Mouse (Mus musculus) liver, embryonic 11.5 days (tissue): ENCODE measurements around the gene Zfp58. TPM values are rescaled to one million over a fixed set of nuclear protein-coding genes. Genes with fewer than 3 reads are reported as not detected.

Experiments
- ATAC-seq: fragments of 200-750 bp; cut with Nextera tagmentation; replicated peaks from 2 replicates; pipeline ENCODE4 v1.8.0; 2017; ENCODE audit warnings: moderate number of reproducible peaks, mild to moderate bottlenecking, moderate TSS enrichment, moderate library complexity; ENCODE audit not compliant: low FRiP score
- DNase-seq: peaks from one replicate; pipeline ENCODE4 v3.0.0-alpha.2; 2017; ENCODE audit warnings: low spot score
- H3K27ac ChIP-seq: fragments of 300-500 bp; sonication (generic); 2 replicates; pipeline ENCODE4 v1.5.1; 2014; ENCODE audit warnings: mild to moderate bottlenecking, low read depth, low read length, control low read depth
- H3K27me3 ChIP-seq: fragments of 300-500 bp; sonication (generic); replicated peaks from 2 replicates; pipeline ENCODE4 v1.6.1; 2014; ENCODE audit warnings: low read length, mixed read lengths; ENCODE audit not compliant: control insufficient read depth, insufficient read depth
- H3K36me3 ChIP-seq: fragments of 300-500 bp; sonication (generic); 2 replicates; pipeline ENCODE4 v1.6.1; 2014; ENCODE audit warnings: mild to moderate bottlenecking, low read length, moderate library complexity, mixed read lengths; ENCODE audit not compliant: control insufficient read depth, insufficient read depth
- H3K4me1 ChIP-seq: fragments of 300-500 bp; sonication (generic); replicated peaks from 2 replicates; pipeline ENCODE4 v1.6.1; 2014; ENCODE audit warnings: low read length, mixed read lengths; ENCODE audit not compliant: control insufficient read depth, insufficient read depth
- H3K4me2 ChIP-seq: fragments of 300-500 bp; sonication (generic); 2 replicates; pipeline ENCODE4 v1.6.1; 2014; ENCODE audit warnings: mild to moderate bottlenecking, control low read depth, moderate library complexity
- H3K4me3 ChIP-seq: fragments of 300-500 bp; sonication (generic); 2 replicates; pipeline ENCODE4 v1.5.1; 2014; ENCODE audit warnings: low read depth, low read length, control low read depth
- H3K9ac ChIP-seq: fragments of 300-500 bp; sonication (generic); 2 replicates; pipeline ENCODE4 v1.6.1; 2014; ENCODE audit warnings: low read depth, low read length, control low read depth
- H3K9me3 ChIP-seq: fragments of 300-500 bp; sonication (generic); 2 replicates; pipeline ENCODE4 v1.6.1; 2016; ENCODE audit warnings: low read length, inconsistent platforms, mixed read lengths; ENCODE audit not compliant: control insufficient read depth
- WGBS: fragments of 180-500 bp; shearing (Covaris S2); extraction: QIAGEN DNeasy Blood & Tissue Kit; methylation state at CpG from one replicate; pipeline ENCODE4 v1.1.7; 2014; 5-methylcytosine and 5-hydroxymethylcytosine counted together
- polyA plus RNA-seq: library from polyadenylated mRNA; unstranded; fragments of >200 nt; fragmentation: Nextera tagmentation; extraction: Ambion mirVana; gene quantifications from 2 replicates; pipeline ENCODE4 v1.2.1, GENCODE M21; 2014

Zfp58 gene
- polyA plus RNA-seq, result 8.0 and 9.2 TPM in 2 replicates

GRCm38 (mm10) chr13:67500084-67500719 lies at the start of gene Zfp58:
Gene Zfp58, minus strand, starts transcription at chr13:67500555.
- ATAC-seq (peak; percentile 92), DNase-seq (peak; percentile 79)
- H3K4me1 ChIP-seq, result peaks cover 8% of the 10 kb centered on the region; the same call in 1 of the 2 replicates
- peak within 1 kb of the TSS; percentile 71 for H3K4me2 ChIP-seq
- no peaks in the 10 kb centered on the region for H3K27me3 ChIP-seq
- peak within 1 kb of the TSS; percentile 70 for H3K4me3 ChIP-seq
- peak within 1 kb of the TSS; percentile 75 for H3K9ac ChIP-seq
- peaks cover under 1% of the 10 kb centered on the region; the same call in 1 of the 2 replicates for H3K9me3 ChIP-seq
- peaks cover 1% of the 10 kb centered on the region for H3K36me3 ChIP-seq
- WGBS, result under 1% methylated on average over 22 of the region's 22 CpGs
- H3K27ac ChIP-seq, result 0 out of 2 replicates have a peak within 1 kb of the TSS, but pooled peaks have one; percentile 11

GRCm38 (mm10) chr13:67545941-67546340 lies 45.6 kb upstream of the Zfp58 start:
- no peak overlapping the region for H3K4me3 ChIP-seq
- no peak for DNase-seq
- 92% methylated on average over 1 of the region's 1 CpGs for WGBS
- no peak overlapping the region for H3K27ac ChIP-seq
- H3K36me3 ChIP-seq, result peaks cover 20% of the 10 kb centered on the region
- H3K9me3 ChIP-seq, result no peaks in the 10 kb centered on the region
- no peak overlapping the region for H3K4me2 ChIP-seq
- no peaks in the 10 kb centered on the region for H3K27me3 ChIP-seq
- no peaks in the 10 kb centered on the region for H3K4me1 ChIP-seq
- no peak for ATAC-seq
- no peak overlapping the region for H3K9ac ChIP-seq

- no peaks in the 10 kb centered on the region for H3K36me3 ChIP-seq
- no peak overlapping the region for H3K4me3 ChIP-seq
- no peaks in the 10 kb centered on the region for H3K9me3 ChIP-seq
- H3K9ac ChIP-seq, result no peak overlapping the region
- 78% methylated on average over 3 of the region's 3 CpGs for whole genome bisulfite sequencing
- DNase-seq (no peak), ATAC-seq (no peak)
- no peak overlapping the region for H3K4me2 ChIP-seq
- H3K4me1 ChIP-seq, result peaks cover 7% of the 10 kb centered on the region; the same call in 1 of the 2 replicates
- H3K27ac ChIP-seq, result no peak overlapping the region
- H3K27me3 ChIP-seq, result no peaks in the 10 kb centered on the region
Measured at GRCm38 (mm10) chr13:67527049-67527730, 26.8 kb upstream of the Zfp58 start.

GRCm38 (mm10) chr13:67525753-67526410 lies 25.5 kb upstream of the Zfp58 start, which contains the start of the genes Gm26965 and Zfp87:
Gene Gm26965, minus strand, starts transcription at chr13:67526151.
Gene Zfp87, minus strand, starts transcription at chr13:67526177.
- Histone ChIP-seq H3K9me3 (no peaks in the 10 kb centered on the region), H3K27ac (peak within 1 kb of the TSS; percentile 30; the same call in 1 of the 2 replicates), H3K9ac (peak within 1 kb of the TSS; percentile 81), H3K36me3 (peaks cover 3% of the 10 kb centered on the region; the same call in 1 of the 2 replicates), H3K4me2 (peak within 1 kb of the TSS; percentile 82), H3K27me3 (no peaks in the 10 kb centered on the region), H3K4me3 (peak within 1 kb of the TSS; percentile 88), H3K4me1 (peaks cover 7% of the 10 kb centered on the region; the same call in 1 of the 2 replicates)
- WGBS, result under 1% methylated on average over 27 of the region's 27 CpGs
- DNase-seq (peak; percentile 90), ATAC-seq (peak; percentile 99)

- Histone ChIP-seq H3K4me3 (no peak overlapping the region), H3K9ac (no peak overlapping the region), H3K4me2 (no peak overlapping the region), H3K36me3 (no peaks in the 10 kb centered on the region; the same call in 1 of the 2 replicates), H3K27me3 (no peaks in the 10 kb centered on the region), H3K4me1 (peaks cover 8% of the 10 kb centered on the region; the same call in 1 of the 2 replicates), H3K27ac (no peak overlapping the region), H3K9me3 (no peaks in the 10 kb centered on the region)
- no peak for ATAC-seq
- DNase-seq, result no peak
- 76% methylated on average over 1 of the region's 1 CpGs for WGBS
Measured at GRCm38 (mm10) chr13:67500908-67501307, 553 bp upstream of the Zfp58 start.

- DNase-seq (no peak), ATAC-seq (no peak)
- peaks cover 8% of the 10 kb centered on the region; the same call in 1 of the 2 replicates for H3K4me1 ChIP-seq
- 80% methylated on average over 1 of the region's 1 CpGs for WGBS
- H3K27me3 ChIP-seq, result no peaks in the 10 kb centered on the region
- no peak overlapping the region for H3K9ac ChIP-seq
- no peak overlapping the region for H3K4me3 ChIP-seq
- H3K36me3 ChIP-seq, result peaks cover 32% of the 10 kb centered on the region
- no peak overlapping the region for H3K4me2 ChIP-seq
- H3K9me3 ChIP-seq, result peaks cover 13% of the 10 kb centered on the region
- no peak overlapping the region for H3K27ac ChIP-seq
Measured at GRCm38 (mm10) chr13:67495631-67496030, 4.7 kb downstream of the Zfp58 start.

- Histone ChIP-seq H3K4me1 (0 out of 2 replicates have a peak, but pooled peaks cover 3% of the 10 kb centered on the region), H3K4me3 (peak overlapping the region; percentile 71), H3K27me3 (no peaks in the 10 kb centered on the region), H3K9ac (peak overlapping the region; percentile 70), H3K27ac (peak overlapping the region; percentile 13; the same call in 1 of the 2 replicates), H3K36me3 (no peaks in the 10 kb centered on the region), H3K9me3 (no peaks in the 10 kb centered on the region), H3K4me2 (peak overlapping the region; percentile 79)
- ATAC-seq, result peak; percentile 46
- DNase-seq, result no peak
- 26% methylated on average over 8 of the region's 8 CpGs for WGBS
Measured at GRCm38 (mm10) chr13:67484424-67484811, 15.9 kb downstream of the Zfp58 start.

- H3K27ac ChIP-seq, result peak within 1 kb of the TSS; percentile 58; the same call in 1 of the 2 replicates
- H3K9me3 ChIP-seq, result no peaks in the 10 kb centered on the region
- peak within 1 kb of the TSS; percentile 70 for H3K9ac ChIP-seq
- peak; percentile 92 for ATAC-seq
- peak within 1 kb of the TSS; percentile 79 for H3K4me2 ChIP-seq
- no peaks in the 10 kb centered on the region for H3K27me3 ChIP-seq
- H3K4me3 ChIP-seq, result peak within 1 kb of the TSS; percentile 71
- 0 out of 2 replicates have a peak, but pooled peaks cover 3% of the 10 kb centered on the region for H3K4me1 ChIP-seq
- no peaks in the 10 kb centered on the region for H3K36me3 ChIP-seq
- DNase-seq, result peak; percentile 82
- whole genome bisulfite sequencing, result 2% methylated on average over 20 of the region's 20 CpGs
Measured at GRCm38 (mm10) chr13:67483625-67484423, 16.5 kb downstream of the Zfp58 start, which contains the start of gene Zfp874b. Gene Zfp874b, minus strand, starts transcription at chr13:67484258.
